Mouse (Mus musculus) neural tube, embryonic 12.5 days (tissue): ENCODE results near the gene Surf2. TPM values are rescaled to one million over a fixed set of nuclear protein-coding genes. Genes with fewer than 3 reads are reported as not detected.

ENCODE experiments used
- ATAC-seq: fragments of 200-750 bp; cut with Nextera tagmentation; 2 replicates; pipeline ENCODE4 v1.8.0; 2017; ENCODE audit warnings: low read depth, mild to moderate bottlenecking, moderate TSS enrichment, moderate library complexity; ENCODE audit not compliant: low FRiP score
- H3K27ac ChIP-seq: fragments of 300-500 bp; sonication (generic); 2 replicates; pipeline ENCODE4 v1.5.1; 2016
- H3K27me3 ChIP-seq: fragments of 300-500 bp; sonication (generic); replicated peaks from 2 replicates; pipeline ENCODE4 v1.6.1; 2016; ENCODE audit warnings: mild to moderate bottlenecking
- H3K36me3 ChIP-seq: fragments of 300-500 bp; sonication (generic); 2 replicates; pipeline ENCODE4 v1.6.1; 2016; ENCODE audit warnings: mild to moderate bottlenecking
- H3K4me1 ChIP-seq: fragments of 300-500 bp; sonication (generic); 2 replicates; pipeline ENCODE4 v1.6.1; 2016
- H3K4me2 ChIP-seq: fragments of 300-500 bp; sonication (generic); replicated peaks from 2 replicates; pipeline ENCODE4 v1.6.1; 2016; ENCODE audit warnings: mild to moderate bottlenecking
- H3K4me3 ChIP-seq: fragments of 300-500 bp; sonication (generic); 2 replicates; pipeline ENCODE4 v1.5.1; 2016
- H3K9ac ChIP-seq: fragments of 300-500 bp; sonication (generic); 2 replicates; pipeline ENCODE4 v1.6.1; 2016; ENCODE audit warnings: mild to moderate bottlenecking
- H3K9me3 ChIP-seq: fragments of 300-500 bp; sonication (generic); 2 replicates; pipeline ENCODE4 v1.6.1; 2016; ENCODE audit warnings: mild to moderate bottlenecking
- WGBS: fragments of 180-500 bp; shearing (Covaris S2); methylation state at CpG from one replicate; pipeline ENCODE4 v1.1.7; 2016; 5-methylcytosine and 5-hydroxymethylcytosine counted together
- polyA plus RNA-seq: library from polyadenylated mRNA; unstranded; fragments of >200 nt; fragmentation: Nextera tagmentation; extraction: Ambion mirVana; gene quantifications from 2 replicates; pipeline ENCODE4 v1.2.1, GENCODE M21; 2016

Surf2 gene
- polyA plus RNA-seq, 1 experiment from 2014 or later: 55.7 TPM

- Histone ChIP-seq H3K9me3 (no peaks in the 10 kb centered on the region), H3K4me2 (no peak overlapping the region), H3K4me1 (peaks cover 24% of the 10 kb centered on the region), H3K4me3 (no peak overlapping the region), H3K36me3 (peaks cover 79% of the 10 kb centered on the region), H3K27me3 (no peaks in the 10 kb centered on the region), H3K9ac (no peak overlapping the region), H3K27ac (no peak overlapping the region)
- WGBS: 86% methylated on average over 6 of the region's 6 CpGs
- ATAC-seq: no peak
These were observed 4.2 kb downstream of the Surf2 start for GRCm38 (mm10) chr2:26920190-26920855.

GRCm38 (mm10) chr2:26921784-26922183, 5.6 kb downstream of the Surf2 start:
- WGBS: 86% methylated on average over 9 of the region's 9 CpGs
- H3K27ac ChIP-seq: no peak overlapping the region
- no peak overlapping the region for H3K4me3 ChIP-seq
- no peak overlapping the region for H3K4me2 ChIP-seq
- no peak for ATAC-seq
- H3K9ac ChIP-seq: no peak overlapping the region
- H3K9me3 ChIP-seq: no peaks in the 10 kb centered on the region
- H3K4me1 ChIP-seq: peaks cover 14% of the 10 kb centered on the region
- peaks cover 93% of the 10 kb centered on the region for H3K36me3 ChIP-seq
- H3K27me3 ChIP-seq: no peaks in the 10 kb centered on the region

DNA sequence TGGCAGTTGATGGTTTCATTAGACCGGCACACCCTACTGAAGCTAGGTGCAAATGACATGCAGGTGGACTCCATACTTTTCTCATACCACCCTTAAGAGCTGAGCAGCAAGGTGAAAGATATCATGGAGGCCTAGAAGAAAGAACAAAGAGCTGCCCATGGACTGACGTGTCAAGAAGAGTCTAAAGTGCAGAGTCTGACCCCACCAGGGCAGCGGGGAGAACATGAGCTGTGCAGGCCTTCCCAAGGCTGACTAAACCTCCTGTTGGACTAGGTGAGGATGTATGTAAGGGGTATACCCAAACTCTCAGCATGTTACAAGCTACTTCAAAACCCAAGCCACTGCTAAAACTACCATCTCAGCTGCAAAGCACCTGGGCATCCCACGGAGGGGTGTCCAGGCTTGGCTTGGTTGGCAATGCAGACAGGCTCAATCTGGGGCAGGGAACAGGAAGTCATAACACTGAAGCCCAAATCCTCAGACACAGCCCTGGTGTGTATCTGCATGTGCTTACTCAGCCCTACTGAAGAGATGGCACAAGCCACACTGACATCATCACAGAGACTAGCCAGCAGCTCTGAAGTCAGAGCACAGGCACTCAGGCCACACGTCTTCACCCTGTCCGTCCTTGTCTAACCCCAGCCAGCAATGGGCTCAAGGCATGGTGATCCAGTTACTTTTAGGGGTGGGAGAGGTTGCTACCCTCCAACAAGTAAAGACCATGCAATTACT, 11.7 kb downstream of the Surf2 start:
- no peak overlapping the region for H3K4me2 ChIP-seq
- H3K9ac ChIP-seq: no peak overlapping the region
- ATAC-seq: no peak
- no peaks in the 10 kb centered on the region for H3K27me3 ChIP-seq
- H3K27ac ChIP-seq: no peak overlapping the region
- WGBS: 93% methylated on average over 6 of the region's 6 CpGs
- H3K4me3 ChIP-seq: no peak overlapping the region
- no peaks in the 10 kb centered on the region for H3K9me3 ChIP-seq
- peaks cover 64% of the 10 kb centered on the region for H3K36me3 ChIP-seq
- peaks cover 20% of the 10 kb centered on the region for H3K4me1 ChIP-seq

DNA sequence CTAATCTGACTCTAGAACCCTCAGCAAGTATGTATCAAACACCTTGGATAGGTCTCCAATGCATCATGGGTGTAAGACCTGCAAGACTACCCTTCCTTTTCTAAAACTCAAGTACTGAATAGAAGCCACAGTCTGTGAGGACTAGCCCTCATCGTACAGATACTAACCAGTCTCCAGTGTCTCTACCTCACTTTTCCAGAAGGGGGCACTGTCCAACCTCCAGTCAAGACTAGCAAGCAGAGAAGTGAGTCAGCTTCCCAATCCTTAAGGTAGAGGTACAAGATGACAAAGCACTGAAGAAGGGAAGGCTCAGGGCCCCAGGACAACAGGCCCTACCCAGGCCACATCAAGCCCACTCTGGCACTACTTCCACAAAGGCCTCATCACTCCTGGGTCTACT, 14.2 kb downstream of the Surf2 start:
- H3K4me2 ChIP-seq: no peak overlapping the region
- 51% methylated on average over 1 of the region's 1 CpGs for WGBS
- no peak for ATAC-seq
- no peaks in the 10 kb centered on the region for H3K27me3 ChIP-seq
- peaks cover 40% of the 10 kb centered on the region for H3K36me3 ChIP-seq
- no peak overlapping the region for H3K9ac ChIP-seq
- no peak overlapping the region for H3K4me3 ChIP-seq
- H3K27ac ChIP-seq: no peak overlapping the region
- no peaks in the 10 kb centered on the region for H3K9me3 ChIP-seq
- H3K4me1 ChIP-seq: peaks cover 20% of the 10 kb centered on the region

DNA sequence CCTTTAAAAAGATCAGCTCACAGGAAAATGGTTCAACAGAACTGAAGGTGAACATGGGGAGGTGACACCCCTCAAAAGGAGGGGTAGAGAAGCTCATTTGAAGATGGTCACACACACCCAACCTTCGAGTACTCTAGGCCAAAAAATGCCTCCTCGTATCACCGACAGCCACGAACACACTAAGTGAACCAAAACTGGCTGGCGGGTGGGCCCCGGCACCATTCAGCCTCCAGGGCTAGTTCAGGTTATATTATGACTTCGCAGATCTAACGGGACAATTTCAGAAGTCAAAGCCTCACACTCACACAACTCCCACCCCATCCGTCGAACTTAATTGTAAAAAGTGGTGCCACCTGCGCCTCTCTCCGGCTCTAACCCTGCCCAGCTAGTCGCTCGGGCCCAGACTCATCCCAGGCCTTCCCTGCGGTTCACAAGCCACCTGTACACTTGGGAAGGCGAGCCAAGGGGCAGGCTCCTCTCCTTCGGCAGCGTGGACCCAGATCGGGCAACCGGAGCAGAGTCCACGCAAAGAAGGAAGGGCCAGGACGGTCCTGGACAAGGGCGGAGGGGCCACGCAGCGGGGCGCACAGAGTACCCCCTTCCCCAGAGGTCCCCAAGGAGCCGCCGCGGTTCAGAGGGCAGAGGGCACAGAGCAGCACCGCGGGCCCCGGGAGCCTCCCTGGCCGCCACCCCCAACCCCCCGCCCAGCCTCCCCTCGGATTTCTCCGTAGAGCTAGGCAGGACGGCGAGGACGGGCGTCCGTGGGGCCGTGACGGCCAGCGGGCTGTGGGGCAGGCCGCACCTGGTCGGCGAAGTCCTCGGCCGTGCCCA, 16.5 kb downstream of the Surf2 start:
- H3K9ac ChIP-seq: peak overlapping the region; percentile 97
- peaks cover 20% of the 10 kb centered on the region for H3K4me1 ChIP-seq
- H3K27ac ChIP-seq: peak overlapping the region; percentile 57
- H3K9me3 ChIP-seq: no peaks in the 10 kb centered on the region
- H3K36me3 ChIP-seq: peaks cover 22% of the 10 kb centered on the region; the same call in 1 of the 2 replicates
- peak; percentile 13 for ATAC-seq
- 2% methylated on average over 48 of the region's 49 CpGs for WGBS
- H3K4me2 ChIP-seq: peak overlapping the region; percentile 71
- peak overlapping the region; percentile 96 for H3K4me3 ChIP-seq
- H3K27me3 ChIP-seq: no peaks in the 10 kb centered on the region

DNA sequence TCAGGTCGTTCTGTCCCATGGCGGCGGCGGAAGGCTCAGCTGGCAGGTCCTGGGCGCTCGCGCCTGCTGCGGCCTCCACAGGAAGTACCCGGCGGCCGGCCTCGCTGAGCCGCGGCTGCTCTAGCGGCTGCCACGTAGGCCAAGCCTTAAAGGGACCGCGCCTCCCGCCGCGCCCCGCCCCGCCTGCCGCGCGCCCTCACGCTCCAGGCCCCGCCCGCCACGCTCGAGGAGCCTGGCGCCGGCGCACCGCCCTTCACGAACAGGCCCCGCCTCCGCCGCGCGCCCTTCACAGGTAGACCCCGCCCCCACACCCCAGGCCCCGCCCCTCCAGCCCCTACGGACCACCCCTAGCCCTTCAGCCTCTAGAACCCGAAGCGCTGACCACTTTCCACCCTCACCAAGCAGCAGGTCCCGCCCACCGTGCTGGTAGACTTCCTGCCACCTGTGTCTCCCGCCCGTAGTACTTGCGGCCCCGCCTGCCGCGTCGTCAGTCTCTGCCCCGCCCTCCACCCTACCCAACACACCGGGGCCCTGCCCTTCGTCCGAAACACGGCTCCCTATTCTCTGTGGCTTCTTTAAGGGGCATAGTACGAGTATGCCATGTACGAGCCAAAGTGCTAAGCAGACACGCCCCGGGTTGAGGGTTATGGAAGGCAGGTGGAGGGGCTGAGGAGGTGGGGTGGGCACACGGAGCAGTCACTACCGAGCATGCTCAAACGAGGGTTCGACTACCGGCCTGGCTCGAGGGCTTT, 17.3 kb downstream of the Surf2 start, which contains the start of the genes Surf4 and Stkld1:
Gene Surf4, minus strand, starts transcription at position 625 of the 752 bp plus-strand sequence.
Gene Stkld1, plus strand, starts transcription at position 744 of the 752 bp plus-strand sequence.
- Histone ChIP-seq H3K4me3 (peak within 1 kb of the TSS; percentile 96), H3K9ac (peak within 1 kb of the TSS; percentile 97), H3K4me1 (peaks cover 20% of the 10 kb centered on the region), H3K9me3 (no peaks in the 10 kb centered on the region), H3K27ac (peak within 1 kb of the TSS; percentile 57), H3K27me3 (no peaks in the 10 kb centered on the region), H3K4me2 (peak within 1 kb of the TSS; percentile 71), H3K36me3 (peaks cover 22% of the 10 kb centered on the region; the same call in 1 of the 2 replicates)
- WGBS: under 1% methylated on average over 70 of the region's 70 CpGs
- ATAC-seq: peak; percentile 97

GRCm38 (mm10) chr2:26935286-26935685, 19.1 kb downstream of the Surf2 start:
- Histone ChIP-seq H3K27ac (no peak overlapping the region), H3K9me3 (no peaks in the 10 kb centered on the region), H3K9ac (no peak overlapping the region), H3K4me1 (peaks cover 20% of the 10 kb centered on the region), H3K36me3 (peaks cover 8% of the 10 kb centered on the region; the same call in 1 of the 2 replicates), H3K27me3 (no peaks in the 10 kb centered on the region), H3K4me3 (no peak overlapping the region), H3K4me2 (no peak overlapping the region)
- no peak for ATAC-seq
- WGBS: 91% methylated on average over 2 of the region's 2 CpGs

DNA sequence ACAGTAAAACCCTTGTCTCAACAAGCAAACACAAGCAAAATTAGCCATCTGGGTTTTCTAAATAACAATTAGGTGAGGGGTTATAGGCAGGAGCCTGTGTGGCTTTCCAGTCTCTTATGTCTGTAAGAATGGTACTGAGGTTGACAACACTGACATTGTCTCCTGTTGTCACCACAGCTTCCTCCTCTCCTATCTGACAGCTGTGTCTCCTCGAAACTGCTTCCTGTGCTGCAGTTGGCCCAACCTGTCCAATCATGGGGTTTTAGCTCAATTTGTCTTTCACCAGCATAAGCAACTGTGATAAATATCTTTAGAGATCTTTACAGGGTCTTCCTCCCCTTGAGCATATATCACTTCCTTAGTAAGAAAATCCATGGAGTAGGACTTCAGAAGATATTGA, 20.3 kb downstream of the Surf2 start:
- no peak overlapping the region for H3K9ac ChIP-seq
- H3K4me1 ChIP-seq: peaks cover 12% of the 10 kb centered on the region
- 75% methylated on average over 1 of the region's 1 CpGs for WGBS
- no peak overlapping the region for H3K4me2 ChIP-seq
- no peak overlapping the region for H3K4me3 ChIP-seq
- H3K27ac ChIP-seq: no peak overlapping the region
- no peaks in the 10 kb centered on the region for H3K27me3 ChIP-seq
- H3K9me3 ChIP-seq: no peaks in the 10 kb centered on the region
- no peak for ATAC-seq
- no peaks in the 10 kb centered on the region for H3K36me3 ChIP-seq

GRCm38 (mm10) chr2:26941539-26941938, 25.4 kb downstream of the Surf2 start:
- Histone ChIP-seq H3K4me3 (no peak overlapping the region), H3K27ac (no peak overlapping the region), H3K9me3 (no peaks in the 10 kb centered on the region), H3K27me3 (no peaks in the 10 kb centered on the region), H3K4me1 (no peaks in the 10 kb centered on the region), H3K9ac (no peak overlapping the region), H3K36me3 (peaks cover 2% of the 10 kb centered on the region; the same call in 1 of the 2 replicates), H3K4me2 (no peak overlapping the region)
- 49% methylated on average over 5 of the region's 5 CpGs for WGBS
- ATAC-seq: no peak

- no peak overlapping the region for H3K4me2 ChIP-seq
- ATAC-seq: no peak
- H3K36me3 ChIP-seq: peaks cover 7% of the 10 kb centered on the region; the same call in 1 of the 2 replicates
- no peak overlapping the region for H3K27ac ChIP-seq
- no peaks in the 10 kb centered on the region for H3K9me3 ChIP-seq
- no peaks in the 10 kb centered on the region for H3K4me1 ChIP-seq
- H3K27me3 ChIP-seq: no peaks in the 10 kb centered on the region
- H3K4me3 ChIP-seq: no peak overlapping the region
- 89% methylated on average over 3 of the region's 3 CpGs for WGBS
- H3K9ac ChIP-seq: no peak overlapping the region
These were observed 27.1 kb downstream of the Surf2 start for GRCm38 (mm10) chr2:26943253-26943652.

- 88% methylated on average over 2 of the region's 2 CpGs for WGBS
- no peaks in the 10 kb centered on the region for H3K4me1 ChIP-seq
- H3K27me3 ChIP-seq: no peaks in the 10 kb centered on the region
- no peak for ATAC-seq
- no peak overlapping the region for H3K4me2 ChIP-seq
- no peak overlapping the region for H3K4me3 ChIP-seq
- peaks cover 55% of the 10 kb centered on the region for H3K36me3 ChIP-seq
- H3K27ac ChIP-seq: no peak overlapping the region
- no peak overlapping the region for H3K9ac ChIP-seq
- no peaks in the 10 kb centered on the region for H3K9me3 ChIP-seq
These were observed 34.2 kb downstream of the Surf2 start for GRCm38 (mm10) chr2:26950411-26950810.
